Mouse (Mus musculus): ENCODE results near the gene Sec14l3.
"Not testable (repeated sequence)": the region's sequence is repeated elsewhere in the genome, so short reads cannot be mapped to it uniquely, and the experiment has no call there.

The Sec14l3 gene

DNA sequence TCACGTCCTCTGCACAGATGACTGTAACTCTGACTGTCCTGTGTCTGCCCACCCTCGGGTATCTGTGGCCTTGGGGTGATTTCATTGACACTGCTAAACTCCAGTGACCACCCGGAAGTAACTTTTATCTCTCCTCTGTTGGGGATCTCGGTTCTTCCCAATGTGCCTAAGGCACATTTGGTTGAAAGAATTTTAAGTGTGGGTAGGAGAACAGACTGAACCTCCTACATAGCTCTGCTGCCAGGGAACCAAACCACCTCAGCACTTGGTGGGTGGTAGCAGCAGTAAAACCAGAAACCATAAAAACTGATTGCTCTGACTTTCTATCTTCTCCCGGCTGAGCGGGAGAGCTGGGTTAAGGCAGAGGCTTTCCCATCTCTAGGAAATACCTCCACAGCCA lies 40.8 kb downstream of the Sec14l3 start:
- no peak for DNase-seq

DNA sequence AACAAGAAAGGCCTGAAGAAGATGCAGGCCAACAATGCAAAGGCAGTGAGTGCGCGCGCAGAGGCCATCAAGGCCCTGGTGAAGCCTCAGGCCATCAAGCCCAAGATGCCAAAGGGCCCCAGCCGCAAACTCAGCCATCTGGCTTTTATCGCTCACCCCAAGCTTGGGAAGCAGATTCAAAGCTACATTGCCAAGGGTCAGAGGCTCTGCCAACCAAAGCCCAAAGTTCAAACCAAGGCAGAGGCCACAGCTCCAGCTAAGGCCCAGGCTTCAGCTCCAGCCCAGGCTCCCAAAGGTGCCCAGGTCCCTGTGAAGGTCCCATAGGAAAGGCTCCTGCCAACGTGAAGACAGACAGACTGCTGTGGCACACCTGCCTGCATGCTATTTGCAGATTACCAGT lies 43.3 kb downstream of the Sec14l3 start:
- DNase-seq: not testable (repeated sequence)

DNA sequence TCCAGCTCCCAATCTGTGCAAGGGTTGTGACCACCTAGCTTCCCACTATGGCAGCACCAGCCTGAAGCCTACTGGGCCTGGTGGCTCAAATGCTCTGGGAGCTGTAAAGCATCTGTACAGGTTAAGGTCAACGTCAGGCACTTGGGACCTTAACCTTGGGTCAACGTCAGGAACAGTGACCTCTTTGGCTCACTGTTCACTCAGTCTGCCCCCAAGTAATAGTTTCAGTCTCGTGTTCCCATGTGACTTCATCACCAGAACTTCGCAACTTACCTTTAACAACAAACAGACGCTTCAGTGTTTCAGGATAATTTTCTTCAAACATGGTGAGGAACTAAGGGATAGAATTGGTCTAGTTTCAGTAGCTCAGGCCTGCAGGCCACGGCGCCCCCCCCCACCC lies 44.0 kb downstream of the Sec14l3 start:
- no peak for DNase-seq

DNA sequence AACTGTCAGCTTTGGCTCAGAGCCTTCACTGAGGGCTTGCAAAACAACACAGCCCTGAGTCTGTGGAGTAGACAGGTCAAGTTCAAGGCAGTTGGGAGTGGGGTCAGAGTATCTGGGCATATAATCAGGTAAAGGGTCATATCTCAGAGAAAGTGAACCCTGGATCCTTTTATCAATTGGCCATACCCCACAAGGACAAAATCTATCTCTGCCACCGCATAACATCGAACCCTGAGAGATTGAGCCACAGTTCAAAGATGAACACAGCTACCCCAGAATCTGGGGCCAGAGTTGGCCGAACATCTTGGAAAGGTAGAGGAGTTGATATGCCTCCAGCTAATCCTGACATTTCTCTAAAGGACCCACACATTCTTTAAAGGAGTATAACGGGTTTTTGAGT lies 47.4 kb downstream of the Sec14l3 start:
- no peak for DNase-seq

DNA sequence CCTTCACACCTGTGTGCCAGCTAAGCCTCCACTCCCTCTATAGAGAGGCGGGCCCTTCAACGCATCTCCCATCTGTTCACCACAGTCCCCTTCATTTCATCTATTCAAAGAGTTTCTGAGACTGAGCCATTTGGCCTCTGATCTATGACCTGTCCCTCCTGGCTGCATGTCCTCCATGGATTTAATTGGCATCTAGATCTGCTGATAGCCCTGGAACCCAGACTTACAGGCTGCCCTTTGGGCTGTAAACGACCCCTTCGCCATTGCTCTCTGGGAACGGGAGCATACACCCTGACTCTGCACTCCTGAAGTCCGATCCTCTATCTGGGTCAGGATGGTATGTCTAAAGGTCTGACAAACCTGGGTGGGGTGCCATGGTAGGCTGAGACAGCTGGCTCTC lies 48.2 kb downstream of the Sec14l3 start:
- no peak for DNase-seq

DNA sequence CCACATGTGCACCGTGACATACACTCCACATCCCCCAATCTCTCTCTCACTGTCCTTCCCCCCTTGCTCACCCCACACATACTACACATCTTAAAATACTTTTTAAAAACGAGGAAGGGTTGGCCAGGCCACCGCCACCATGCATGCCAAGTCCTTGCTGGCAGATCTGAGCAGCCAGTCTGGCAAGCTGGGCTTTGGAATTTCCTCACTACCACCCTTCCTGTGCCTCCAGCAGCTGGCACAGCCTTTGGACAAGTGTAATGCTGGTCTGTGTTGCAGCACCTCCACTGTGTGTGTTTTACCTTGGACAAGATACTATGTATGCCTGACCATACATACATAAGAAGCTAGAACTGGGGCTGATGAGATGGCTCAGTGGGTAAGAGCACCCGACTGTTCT lies 48.9 kb downstream of the Sec14l3 start:
- no peak for DNase-seq

DNA sequence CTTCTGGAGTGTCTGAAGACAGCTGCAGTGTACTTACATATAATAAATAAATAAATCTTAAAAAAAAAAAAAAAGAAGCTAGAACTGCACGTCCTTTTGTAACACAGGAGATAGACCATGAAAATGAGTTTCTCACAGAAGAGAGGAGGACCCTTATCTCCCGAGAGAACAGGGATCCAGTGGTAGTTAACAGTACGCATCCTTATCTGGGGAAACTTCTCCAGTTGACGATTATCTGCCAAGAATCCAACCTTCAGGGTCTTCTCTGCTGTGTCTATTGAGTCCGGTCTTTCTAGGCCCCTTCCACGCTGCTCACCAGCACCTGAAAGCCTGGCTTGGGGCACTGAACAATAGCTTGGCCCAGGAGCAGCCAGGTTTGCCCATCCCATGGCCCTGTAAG lies 49.3 kb downstream of the Sec14l3 start:
- no peak for DNase-seq

GRCm38 (mm10) chr11:4114541-4114940 lies 49.9 kb downstream of the Sec14l3 start:
- DNase-seq: not testable (repeated sequence)

- DNase-seq: no peak
These were observed 50.8 kb downstream of the Sec14l3 start for GRCm38 (mm10) chr11:4115407-4115806.

- DNase-seq: no peak
These were observed 52.0 kb downstream of the Sec14l3 start for GRCm38 (mm10) chr11:4116458-4117141.

DNA sequence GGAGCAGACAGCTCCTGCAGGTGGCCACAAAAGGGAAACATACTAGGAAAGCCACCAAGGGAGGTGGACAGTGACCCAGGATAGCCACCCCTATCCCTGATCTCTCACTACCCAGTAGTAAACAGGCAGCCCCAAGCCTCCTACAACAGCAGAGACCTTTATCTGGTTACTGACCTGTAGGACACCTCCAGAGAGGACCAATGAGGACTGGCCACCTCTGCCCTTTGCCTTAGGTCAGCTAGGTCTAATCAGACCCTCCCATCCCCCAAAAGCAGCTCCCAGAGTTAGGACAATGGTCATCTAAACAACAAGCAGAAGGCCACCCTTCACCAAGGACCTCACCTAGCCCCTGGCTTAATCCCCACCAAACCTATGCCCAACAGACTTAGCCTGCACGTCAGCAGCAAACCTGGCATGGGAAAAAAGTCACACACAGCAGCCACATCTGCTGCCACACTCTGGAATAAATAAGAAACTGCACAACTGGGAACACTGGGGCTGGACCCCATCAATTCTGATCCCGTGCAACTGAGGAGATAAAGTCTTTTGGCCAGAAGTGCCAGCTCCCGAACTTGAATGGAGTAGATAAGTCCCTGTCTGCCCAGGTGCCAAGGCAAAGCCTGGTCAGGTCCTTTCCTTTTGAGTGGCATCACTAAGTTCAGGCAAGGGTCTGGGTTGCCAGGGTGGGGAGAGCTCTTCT lies 52.9 kb downstream of the Sec14l3 start:
- DNase-seq: no peak

GRCm38 (mm10) chr11:4118081-4118921 lies 53.7 kb downstream of the Sec14l3 start:
- peak; percentile 87 for DNase-seq

GRCm38 (mm10) chr11:4119635-4120034 lies 55.0 kb downstream of the Sec14l3 start:
- DNase-seq: no peak

GRCm38 (mm10) chr11:4121691-4122090 lies 57.0 kb downstream of the Sec14l3 start:
- DNase-seq: no peak

DNA sequence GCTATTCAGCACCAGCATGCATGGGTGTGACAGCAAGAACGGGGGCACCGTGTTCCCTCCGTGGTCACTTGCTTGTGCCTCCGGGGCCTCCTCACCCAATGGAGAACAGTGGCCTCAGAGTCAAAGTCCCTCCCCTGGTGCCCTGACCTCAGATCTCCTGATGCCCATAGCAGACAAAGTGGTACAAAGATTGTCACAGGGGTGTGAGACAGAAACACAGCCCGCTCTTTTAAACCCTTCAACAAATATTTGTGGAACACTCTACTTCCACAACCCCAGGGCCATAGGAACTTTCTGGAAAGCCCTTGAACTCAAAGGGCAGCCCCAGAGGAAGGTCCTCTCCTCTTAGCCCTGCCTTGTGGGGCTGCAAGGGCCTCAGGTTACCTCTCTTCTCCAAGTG lies 57.6 kb downstream of the Sec14l3 start:
- DNase-seq: no peak

GRCm38 (mm10) chr11:4122742-4123579 lies 58.3 kb downstream of the Sec14l3 start, which contains the start of gene Sec14l2:
TSS of gene Sec14l2 (minus strand) at chr11:4123415.
- DNase-seq: peak in 1 of 2 experiments; percentile 48

GRCm38 (mm10) chr11:4123922-4124321 lies 59.3 kb downstream of the Sec14l3 start:
- DNase-seq: peak; percentile 60 to 74

GRCm38 (mm10) chr11:4127059-4127458 lies 62.4 kb downstream of the Sec14l3 start:
- no peak for DNase-seq
